Mouse (Mus musculus): Measurements from ENCODE around the gene Fam136a.

GRCm38 (mm10) chr6:86371340-86371911 lies 6.0 kb downstream of the Fam136a start:
- no peak for TF ChIP-seq ZNF384 (IDR thresholded peaks at IDR 0.05; ENCODE audit: low read depth, low read length)
- TF ChIP-seq HCFC1 (IDR thresholded peaks at IDR 0.05; ENCODE audit: borderline replicate concordance, insufficient read depth, low read length), result peak; percentile 74
- no peak for TF ChIP-seq MAFK (IDR thresholded peaks at IDR 0.05; ENCODE audit: insufficient read depth, low read depth, low read length)
- no peak for TF ChIP-seq ZC3H11A (IDR thresholded peaks at IDR 0.05; ENCODE audit: borderline replicate concordance, low read depth, low read length)
- peak; percentile 97 for TF ChIP-seq CHD2 (IDR thresholded peaks at IDR 0.05; ENCODE audit: low read depth, low read length)
